Mouse (Mus musculus): ENCODE data around the gene Prkcz. TPM values are rescaled to one million over a fixed set of nuclear protein-coding genes. Genes with fewer than 3 reads are reported as not detected.

Gene Prkcz
- polyA plus RNA-seq, 1 experiment from 2014 or later = 11.3 TPM

DNA sequence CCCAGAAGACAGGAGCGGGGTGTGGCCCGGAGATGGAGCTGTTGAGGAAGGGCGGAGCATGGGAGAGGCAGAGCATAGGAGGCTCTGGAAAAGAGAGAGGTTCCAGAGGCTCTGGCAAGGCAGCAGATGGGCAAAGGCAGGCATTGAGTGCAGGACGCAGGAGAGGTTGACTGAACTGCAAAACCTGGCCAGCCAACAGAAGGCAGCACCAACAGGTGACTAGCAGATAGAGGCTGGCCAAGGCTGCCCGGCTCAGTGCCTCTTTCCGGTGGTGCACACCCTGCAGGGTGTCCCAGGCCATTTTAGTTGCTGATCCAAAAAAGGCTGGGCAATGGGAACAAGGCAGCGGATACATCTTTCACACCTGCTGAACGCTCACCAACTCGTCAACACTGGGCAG is 119.4 kb downstream of the Prkcz start:
- Histone ChIP-seq H3K9ac (ENCODE audit: low read length) (no peak overlapping the region), H3K4me1 (replicated peaks; ENCODE audit: control insufficient read depth, insufficient read depth) (peaks cover 10% of the 10 kb centered on the region), H3K27ac (replicated peaks) (no peak overlapping the region), H3K27me3 (ENCODE audit: control insufficient read depth, insufficient read depth, low read length) (no peaks in the 10 kb centered on the region), H3K4me2 (replicated peaks; ENCODE audit: low read depth) (no peak overlapping the region), H3K4me3 (ENCODE audit: low read depth, low read length) (no peak overlapping the region), H3K36me3 (ENCODE audit: control insufficient read depth, insufficient read depth, low read length) (no peaks in the 10 kb centered on the region), H3K9me3 (ENCODE audit: control insufficient read depth, low read length) (no peaks in the 10 kb centered on the region)
- ATAC-seq (ENCODE audit: low FRiP score, low TSS enrichment) (no peak), DNase-seq (ENCODE audit: low spot score) (no peak)
- 79% methylated on average over 9 of the region's 9 CpGs for WGBS
- no peak for TF ChIP-seq CTCF (IDR thresholded peaks at IDR 0.05; ENCODE audit: low read depth)
- no peak for TF ChIP-seq EP300 (optimal IDR thresholded peaks at IDR 0.05)

DNA sequence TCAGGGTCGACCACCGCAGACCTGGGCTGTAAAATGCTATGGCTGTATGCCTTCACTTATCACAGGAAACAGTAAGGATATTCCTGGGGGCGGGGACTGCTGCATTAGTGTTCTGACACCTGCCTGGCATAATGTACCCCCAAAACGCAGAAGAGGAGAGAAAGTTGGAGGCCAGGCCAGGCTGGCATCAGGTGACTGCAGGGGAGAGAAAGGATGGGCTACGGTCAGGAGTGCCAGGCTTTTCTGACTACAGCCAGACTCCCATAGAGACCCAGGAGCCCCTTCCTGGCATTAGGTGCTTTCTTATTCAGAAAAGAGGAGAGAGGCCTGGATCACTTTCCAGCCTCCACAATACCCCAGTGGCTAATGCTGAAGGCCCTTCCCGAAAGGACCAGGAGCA is 121.7 kb downstream of the Prkcz start:
- TF ChIP-seq EP300 (optimal IDR thresholded peaks at IDR 0.05) (no peak), CTCF (IDR thresholded peaks at IDR 0.05; ENCODE audit: low read depth) (0 out of 2 replicates have a peak, but pooled peaks have one; percentile 19)
- Histone ChIP-seq H3K4me3 (ENCODE audit: low read depth, low read length) (no peak overlapping the region), H3K27ac (replicated peaks) (no peak overlapping the region), H3K36me3 (ENCODE audit: control insufficient read depth, insufficient read depth, low read length) (no peaks in the 10 kb centered on the region), H3K4me2 (replicated peaks; ENCODE audit: low read depth) (no peak overlapping the region), H3K9ac (ENCODE audit: low read length) (no peak overlapping the region), H3K27me3 (ENCODE audit: control insufficient read depth, insufficient read depth, low read length) (no peaks in the 10 kb centered on the region), H3K9me3 (ENCODE audit: control insufficient read depth, low read length) (no peaks in the 10 kb centered on the region), H3K4me1 (replicated peaks; ENCODE audit: control insufficient read depth, insufficient read depth) (peaks cover 26% of the 10 kb centered on the region)
- DNase-seq (ENCODE audit: low spot score) = no peak
- 61% methylated on average over 6 of the region's 6 CpGs for WGBS
- ATAC-seq (ENCODE audit: low FRiP score, low TSS enrichment) = no peak

- Histone ChIP-seq H3K4me3 (ENCODE audit: low read depth, low read length) (no peak overlapping the region), H3K27me3 (ENCODE audit: control insufficient read depth, insufficient read depth, low read length) (no peaks in the 10 kb centered on the region), H3K36me3 (ENCODE audit: control insufficient read depth, insufficient read depth, low read length) (no peaks in the 10 kb centered on the region), H3K9me3 (ENCODE audit: control insufficient read depth, low read length) (no peaks in the 10 kb centered on the region), H3K4me2 (replicated peaks; ENCODE audit: low read depth) (no peak overlapping the region), H3K9ac (ENCODE audit: low read length) (peak overlapping the region; percentile 47), H3K4me1 (replicated peaks; ENCODE audit: control insufficient read depth, insufficient read depth) (peaks cover 31% of the 10 kb centered on the region), H3K27ac (replicated peaks) (peak overlapping the region; percentile 87)
- DNase-seq (ENCODE audit: low spot score) (peak; percentile 47), ATAC-seq (ENCODE audit: low FRiP score, low TSS enrichment) (peak; percentile 31; the same call in 1 of the 2 replicates)
- 20% methylated on average over 5 of the region's 5 CpGs for WGBS
- no peak for TF ChIP-seq EP300 (optimal IDR thresholded peaks at IDR 0.05)
- TF ChIP-seq CTCF (IDR thresholded peaks at IDR 0.05; ENCODE audit: low read depth) = no peak
Measured at GRCm38 (mm10) chr4:155238276-155238675, 122.9 kb downstream of the Prkcz start.

DNA sequence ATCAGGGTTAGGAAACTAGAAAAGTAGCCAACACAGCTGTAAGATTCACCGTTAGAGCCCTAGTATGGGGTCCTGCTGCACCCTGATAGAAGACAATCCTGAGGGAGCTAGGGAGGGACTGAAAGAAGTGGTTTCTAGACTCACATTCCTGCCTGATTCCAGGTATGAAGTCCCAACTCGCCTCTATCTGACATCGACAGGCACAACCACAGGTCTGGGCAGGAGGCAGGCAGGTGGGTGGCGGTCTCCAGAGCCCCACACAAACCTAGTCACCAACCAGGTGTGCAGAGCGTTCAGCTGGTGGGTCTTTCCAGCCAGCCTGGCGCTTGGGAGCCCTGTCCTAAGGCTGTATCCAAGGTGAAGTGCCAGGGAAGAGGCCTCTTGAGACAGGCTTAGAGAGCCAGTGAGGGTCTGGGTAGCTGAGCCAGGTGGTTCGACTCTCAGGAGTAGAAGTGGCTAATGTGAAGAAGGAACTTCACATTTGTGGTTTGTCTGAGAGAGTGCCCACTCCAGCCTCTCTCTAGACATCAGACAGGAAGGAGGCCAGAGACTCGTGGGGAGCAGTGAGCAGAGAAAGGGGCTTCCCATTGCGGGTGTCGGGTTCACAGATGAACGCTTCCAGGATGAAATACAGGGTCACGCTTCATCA is 124.3 kb downstream of the Prkcz start:
- no peak overlapping the region for H3K9ac ChIP-seq (ENCODE audit: low read length)
- no peaks in the 10 kb centered on the region for H3K9me3 ChIP-seq (ENCODE audit: control insufficient read depth, low read length)
- ATAC-seq (ENCODE audit: low FRiP score, low TSS enrichment) (no peak), DNase-seq (ENCODE audit: low spot score) (no peak)
- H3K4me1 ChIP-seq (replicated peaks; ENCODE audit: control insufficient read depth, insufficient read depth) = peaks cover 31% of the 10 kb centered on the region
- peak overlapping the region; percentile 99 for H3K27ac ChIP-seq (replicated peaks)
- TF ChIP-seq EP300 (optimal IDR thresholded peaks at IDR 0.05) (no peak), CTCF (IDR thresholded peaks at IDR 0.05; ENCODE audit: low read depth) (no peak)
- no peaks in the 10 kb centered on the region for H3K27me3 ChIP-seq (ENCODE audit: control insufficient read depth, insufficient read depth, low read length)
- no peak overlapping the region for H3K4me2 ChIP-seq (replicated peaks; ENCODE audit: low read depth)
- WGBS = 71% methylated on average over 12 of the region's 12 CpGs
- H3K36me3 ChIP-seq (ENCODE audit: control insufficient read depth, insufficient read depth, low read length) = no peaks in the 10 kb centered on the region
- H3K4me3 ChIP-seq (ENCODE audit: low read depth, low read length) = no peak overlapping the region

GRCm38 (mm10) chr4:155235311-155236119 is 125.6 kb downstream of the Prkcz start:
- no peaks in the 10 kb centered on the region for H3K27me3 ChIP-seq (ENCODE audit: control insufficient read depth, insufficient read depth, low read length)
- peaks cover 31% of the 10 kb centered on the region for H3K4me1 ChIP-seq (replicated peaks; ENCODE audit: control insufficient read depth, insufficient read depth)
- peak overlapping the region; percentile 63 for H3K9ac ChIP-seq (ENCODE audit: low read length)
- no peaks in the 10 kb centered on the region for H3K9me3 ChIP-seq (ENCODE audit: control insufficient read depth, low read length)
- TF ChIP-seq CTCF (IDR thresholded peaks at IDR 0.05; ENCODE audit: low read depth) (peak; percentile 44), EP300 (optimal IDR thresholded peaks at IDR 0.05) (no peak)
- H3K4me3 ChIP-seq (ENCODE audit: low read depth, low read length) = no peak overlapping the region
- peak overlapping the region; percentile 39 for H3K4me2 ChIP-seq (replicated peaks; ENCODE audit: low read depth)
- peak overlapping the region; percentile 99 for H3K27ac ChIP-seq (replicated peaks)
- DNase-seq (ENCODE audit: low spot score) = peak; percentile 85
- no peaks in the 10 kb centered on the region for H3K36me3 ChIP-seq (ENCODE audit: control insufficient read depth, insufficient read depth, low read length)
- WGBS = 13% methylated on average over 18 of the region's 18 CpGs
- peak; percentile 83 for ATAC-seq (ENCODE audit: low FRiP score, low TSS enrichment)
